Mouse (Mus musculus): ENCODE data around the gene Cux1.
A peak's percentile ranks its signal among the peaks of the same experiment; 100 is the strongest.

Cux1 gene

DNA sequence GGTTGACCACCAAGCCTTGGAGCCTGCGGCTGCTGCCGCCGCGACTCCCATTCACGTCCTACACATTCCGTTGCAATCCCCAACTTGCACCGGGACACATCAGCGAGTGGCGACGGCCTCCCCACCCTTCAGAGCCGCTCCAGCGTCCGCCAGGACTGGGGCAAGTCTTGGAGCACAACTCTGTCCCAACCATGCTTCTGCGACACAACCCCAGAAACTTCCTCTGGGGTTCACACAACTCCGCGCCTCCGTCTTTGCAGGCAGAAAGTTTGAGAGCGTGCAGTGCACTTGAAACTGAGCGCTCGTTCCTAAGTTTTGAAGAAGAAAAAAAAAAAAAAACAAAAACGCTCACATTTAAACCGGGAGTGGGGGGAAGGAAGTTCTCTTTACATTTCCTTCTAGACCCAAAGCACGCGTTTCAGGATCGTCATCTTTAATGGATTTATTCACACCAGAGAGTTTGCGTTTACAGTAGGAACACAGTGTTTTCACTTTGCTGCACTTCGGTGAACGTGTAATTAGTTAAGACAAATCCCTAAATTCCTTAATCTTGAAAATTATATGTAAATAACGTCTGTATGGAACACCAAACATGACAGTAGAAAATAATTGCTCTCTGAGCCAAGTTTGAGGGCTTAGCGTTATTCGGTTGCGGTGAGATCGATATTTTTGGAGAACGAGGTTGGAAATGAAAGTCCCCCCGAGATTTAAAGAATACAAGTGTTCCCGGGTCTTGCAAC, 906 bp upstream of the Cux1 start:
- DNase-seq (ENCODE audit: low read depth, low spot score): no peak

DNA sequence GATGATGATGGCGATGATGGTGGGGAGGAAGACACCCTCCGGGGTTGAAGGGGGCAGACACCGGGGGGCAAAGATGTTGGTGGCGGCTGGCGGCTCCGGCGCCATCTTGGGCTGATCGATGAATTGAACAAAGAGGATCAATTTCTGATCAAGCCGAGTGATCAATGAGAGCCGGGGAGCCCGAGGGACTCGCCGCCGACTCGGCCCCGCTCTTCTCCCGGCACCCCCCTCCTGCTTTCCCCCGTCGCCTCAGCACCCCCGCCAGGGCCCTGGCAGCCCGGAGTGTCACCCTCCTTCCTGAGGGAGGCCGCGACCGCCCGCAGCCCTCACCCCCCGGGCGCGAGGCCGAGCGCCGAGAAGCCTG, 496 bp downstream of the Cux1 start:
- DNase-seq (ENCODE audit: low read depth, low spot score): peak; percentile 52

DNA sequence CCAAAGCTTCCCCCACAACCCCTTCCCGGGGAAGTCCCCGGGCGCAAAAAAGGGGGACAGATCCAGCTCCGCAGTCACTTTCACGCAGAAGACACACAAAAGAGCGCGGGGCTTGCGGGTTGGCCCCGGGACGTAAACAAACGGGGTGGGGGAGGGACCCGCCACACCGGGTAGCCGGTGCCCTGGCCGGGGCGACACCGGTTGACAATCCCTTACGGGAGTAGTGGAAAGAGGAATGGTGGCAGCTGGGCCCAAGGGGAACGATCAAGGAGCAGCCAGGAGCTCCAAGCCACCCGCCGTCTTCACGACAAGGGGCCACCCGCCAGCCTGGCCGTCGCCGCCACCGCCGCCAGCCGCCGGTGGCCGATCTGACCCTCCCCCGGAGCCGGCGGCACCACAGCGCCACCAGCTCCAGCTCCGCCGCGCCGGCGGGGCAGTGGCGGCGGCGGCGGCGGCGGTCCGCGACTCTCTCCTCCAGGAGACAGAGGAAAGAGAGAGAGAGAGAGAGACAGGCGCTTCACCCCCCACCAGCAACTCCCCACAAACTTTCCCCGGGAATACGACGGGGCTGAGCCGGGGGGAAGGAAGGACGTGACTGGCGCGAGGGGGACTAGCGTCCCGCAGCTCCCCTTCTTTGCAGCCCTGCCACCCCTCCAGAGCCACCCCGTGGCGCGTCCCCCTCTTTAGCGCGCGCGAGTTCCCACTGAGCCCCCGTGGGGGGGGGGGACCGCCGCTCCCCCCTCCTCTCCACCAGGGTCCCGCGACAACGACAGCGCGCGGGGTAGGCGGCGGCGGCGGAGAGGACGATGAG, 1.1 kb downstream of the Cux1 start:
- DNase-seq (ENCODE audit: low read depth, low spot score): no peak

DNA sequence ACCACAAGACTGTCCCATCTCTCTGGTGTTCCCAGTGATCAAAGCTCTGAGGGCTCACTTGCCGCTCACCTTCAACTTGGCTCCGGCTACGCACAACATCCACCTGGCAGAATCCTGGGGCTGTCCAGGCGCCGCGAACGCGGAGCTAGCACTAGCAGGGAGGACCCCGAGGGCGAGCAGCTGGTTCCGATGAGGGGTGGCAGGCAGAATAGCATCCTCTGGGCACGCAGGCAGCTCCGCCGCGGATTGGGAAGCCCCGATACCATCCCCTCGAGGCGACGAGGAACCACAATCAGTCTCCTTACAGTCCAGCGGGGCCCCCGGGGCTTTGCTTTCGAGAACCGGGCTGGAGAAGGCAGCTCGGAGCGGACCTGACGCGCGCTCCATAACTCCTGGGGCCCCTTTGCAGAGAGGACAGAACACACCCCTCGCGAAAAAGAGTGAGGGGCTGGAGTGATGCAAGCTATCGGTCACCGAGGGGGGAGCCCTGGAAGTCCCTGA, 1.9 kb downstream of the Cux1 start:
- DNase-seq (ENCODE audit: low read depth, low spot score): no peak

DNA sequence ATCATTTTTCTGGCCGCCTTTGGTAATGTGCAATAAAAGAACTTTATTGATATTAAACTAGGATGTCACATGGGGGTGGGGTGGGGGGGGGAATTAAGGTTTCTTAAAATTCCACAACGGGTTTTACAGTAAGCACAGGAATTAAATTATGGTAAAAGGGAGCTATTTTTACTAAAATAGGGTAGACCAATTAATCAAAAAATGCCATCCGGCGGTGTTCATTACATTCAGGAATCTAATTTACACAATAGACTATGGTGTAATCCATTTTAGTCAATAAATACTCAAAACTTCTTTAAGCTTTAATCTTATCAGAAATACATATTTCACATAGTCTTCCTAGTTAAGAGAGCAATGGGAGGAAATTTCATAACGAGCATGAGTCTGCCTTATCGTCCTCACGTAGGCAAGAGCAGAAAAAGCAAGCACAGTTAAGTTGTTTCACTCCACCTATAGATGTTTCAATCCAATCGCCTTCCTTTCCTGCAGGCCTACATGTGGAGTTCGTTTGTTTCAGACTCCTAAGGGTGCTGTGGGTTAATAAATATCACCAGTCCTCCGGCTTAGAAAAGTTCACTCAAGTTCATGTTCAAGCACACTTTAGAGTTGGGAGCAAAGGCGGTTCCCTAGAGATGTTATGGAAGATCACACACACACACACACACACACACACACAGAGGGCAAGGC, 2.5 kb downstream of the Cux1 start:
- DNase-seq (ENCODE audit: low read depth, low spot score): no peak

DNA sequence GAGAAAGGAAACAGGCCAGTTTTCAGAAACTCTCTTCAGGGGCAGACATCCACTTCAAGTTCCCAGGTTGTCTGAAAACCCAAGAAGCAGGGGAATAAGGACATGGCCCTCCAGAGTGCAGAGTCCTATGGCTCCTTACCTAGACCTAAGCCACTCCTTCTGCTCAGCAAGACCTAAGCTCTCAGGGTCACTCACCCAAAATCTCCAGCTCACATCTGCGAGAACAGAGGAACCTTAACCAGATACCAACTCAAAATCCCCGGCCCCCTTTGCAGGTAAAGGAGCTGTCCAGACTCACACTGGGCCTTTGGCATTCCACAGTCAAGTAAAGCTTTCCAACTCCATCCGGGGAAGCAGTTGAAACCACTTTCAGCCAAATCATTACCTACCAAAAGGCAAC, 3.3 kb downstream of the Cux1 start:
- no peak for DNase-seq (ENCODE audit: low read depth, low spot score)

DNA sequence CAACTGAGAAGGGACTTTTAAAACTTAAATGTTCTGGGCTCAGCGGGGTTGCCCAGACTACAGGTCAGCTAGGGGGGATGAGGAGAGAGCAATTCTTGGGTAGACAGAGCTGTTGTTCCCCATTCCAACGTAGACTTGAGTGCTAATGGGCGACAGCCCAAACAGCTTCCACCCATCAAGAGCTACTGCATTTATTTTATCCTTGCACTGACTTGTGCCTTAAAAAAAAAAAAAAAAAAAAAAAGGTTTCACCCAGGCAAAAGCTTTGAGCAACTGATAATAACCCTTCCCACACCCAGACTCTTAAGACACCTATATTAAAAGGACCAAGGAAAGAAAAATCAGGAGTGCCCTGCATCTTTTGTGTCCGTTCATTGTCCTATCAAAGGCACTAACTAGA, 4.2 kb downstream of the Cux1 start:
- DNase-seq (ENCODE audit: low read depth, low spot score): no peak

DNA sequence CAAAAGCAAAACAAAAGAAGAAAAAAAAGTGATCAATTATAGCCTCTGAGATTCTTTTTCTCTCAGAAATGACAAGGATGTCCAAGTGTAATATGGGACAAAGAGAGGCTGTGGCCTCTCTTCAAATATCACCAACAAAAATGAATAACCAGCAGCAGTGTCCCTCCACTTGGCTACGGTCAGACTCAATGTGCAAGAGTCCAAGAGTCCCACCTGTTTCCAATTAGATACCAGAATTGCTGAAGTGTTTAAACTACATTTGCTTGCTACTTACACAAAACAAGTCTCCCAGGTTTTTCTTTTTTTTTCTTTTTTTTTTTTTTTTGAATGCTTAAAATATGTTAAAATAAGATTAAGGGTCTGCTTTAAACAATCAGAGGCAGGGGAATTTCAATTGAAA, 5.1 kb downstream of the Cux1 start:
- DNase-seq (ENCODE audit: low read depth, low spot score): no peak

DNA sequence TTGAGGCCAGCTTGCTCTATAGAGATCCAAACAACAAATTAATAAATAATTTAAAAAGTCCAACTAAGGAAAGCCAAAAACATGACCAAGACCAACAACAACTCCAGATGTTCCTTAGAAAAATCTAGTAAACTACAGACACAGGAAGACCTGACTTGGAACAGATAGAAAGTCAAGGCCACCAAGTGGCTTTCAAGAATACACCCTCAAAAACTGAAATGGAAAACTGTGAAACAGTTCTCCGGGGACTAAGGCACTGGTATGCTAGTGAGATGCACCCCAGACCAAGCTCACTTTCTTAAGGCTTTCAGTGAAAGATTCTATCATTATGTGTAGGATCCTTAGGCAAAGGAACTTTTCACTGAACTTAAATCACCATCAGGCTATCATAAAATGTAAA, 5.6 kb downstream of the Cux1 start:
- no peak for DNase-seq (ENCODE audit: low read depth, low spot score)

DNA sequence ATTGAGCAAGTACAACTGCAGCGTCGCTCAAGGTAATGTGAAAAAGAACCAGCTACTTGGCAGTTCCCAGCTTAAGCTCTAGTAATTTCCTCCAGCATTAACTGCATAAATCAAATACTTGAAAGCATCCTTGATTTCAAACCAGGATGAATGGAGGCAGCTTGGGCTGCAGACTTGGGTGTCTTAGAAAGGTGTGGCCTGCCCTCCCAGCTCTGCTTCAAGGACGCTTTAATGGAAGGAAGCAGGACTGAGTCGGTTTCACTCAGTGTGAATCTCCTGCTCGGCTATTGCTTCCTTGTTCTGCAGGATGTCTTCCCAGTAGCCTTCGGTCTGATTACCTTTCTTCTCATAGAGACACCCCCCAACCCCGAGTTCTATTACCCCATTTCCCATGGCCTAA, 6.6 kb downstream of the Cux1 start:
- no peak for DNase-seq (ENCODE audit: low read depth, low spot score)

DNA sequence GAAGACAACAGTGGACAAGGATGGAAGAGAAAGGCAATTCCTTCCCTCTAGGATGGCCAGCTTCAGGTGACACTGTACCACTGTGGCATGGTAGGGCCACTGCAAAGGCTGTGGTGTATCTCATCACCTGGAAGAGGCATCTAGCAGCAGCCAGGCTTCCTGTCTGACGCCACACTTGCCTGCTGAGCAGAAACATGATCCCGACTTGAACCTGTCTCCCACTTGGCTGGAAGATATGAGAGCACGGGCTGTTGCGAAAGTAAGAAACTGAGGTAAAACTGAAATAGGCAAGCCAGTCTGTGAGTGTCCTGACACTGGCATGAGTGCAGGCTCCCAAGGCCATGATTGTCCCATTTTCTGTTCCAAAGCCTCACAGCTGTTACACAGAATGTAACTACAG, 9.8 kb downstream of the Cux1 start:
- no peak for DNase-seq (ENCODE audit: low read depth, low spot score)

DNA sequence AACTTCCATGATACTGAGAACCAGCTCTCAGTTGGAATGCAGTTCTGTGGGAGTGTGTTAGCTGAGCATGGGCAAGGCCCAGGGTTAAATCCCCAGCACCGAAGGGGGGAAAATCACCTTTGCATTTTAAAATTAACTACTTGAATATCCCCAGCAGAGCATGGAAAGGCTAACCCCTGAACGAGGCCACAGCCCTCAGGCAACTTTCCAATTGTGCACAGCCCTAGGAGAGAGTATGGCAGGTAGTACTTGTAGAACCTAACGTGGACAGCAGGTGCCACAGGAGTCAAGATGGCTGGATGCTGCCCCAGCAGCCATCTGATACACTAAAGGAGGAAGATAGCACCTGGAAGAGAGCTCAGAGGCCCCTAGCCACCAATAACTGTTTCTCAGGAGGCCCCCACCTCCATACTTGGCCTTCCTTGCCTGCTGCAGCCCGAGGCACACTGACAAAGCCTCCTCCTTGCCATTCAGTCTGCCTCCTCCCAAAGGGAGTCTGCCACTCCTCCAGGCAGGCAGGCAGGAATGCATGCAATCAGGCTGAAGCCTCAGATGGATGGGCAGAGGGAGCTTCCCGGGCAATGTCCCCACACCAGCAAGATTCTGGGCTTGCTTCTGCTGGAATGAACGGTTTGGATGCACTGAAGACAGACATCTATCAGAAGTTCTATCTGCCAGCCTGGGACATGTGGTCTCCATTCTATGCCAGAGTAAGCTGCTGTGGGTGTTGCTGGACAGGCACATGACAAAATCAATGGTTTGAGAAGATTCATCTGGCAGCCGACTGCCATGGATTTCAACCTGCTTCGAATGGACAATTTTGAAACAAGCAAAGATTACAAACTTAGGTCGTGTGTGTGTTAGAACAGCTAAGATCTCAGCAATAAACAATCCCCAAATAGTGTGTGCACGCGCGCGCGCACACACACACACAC, 10.7 kb downstream of the Cux1 start:
- DNase-seq (ENCODE audit: low read depth, low spot score): no peak

DNA sequence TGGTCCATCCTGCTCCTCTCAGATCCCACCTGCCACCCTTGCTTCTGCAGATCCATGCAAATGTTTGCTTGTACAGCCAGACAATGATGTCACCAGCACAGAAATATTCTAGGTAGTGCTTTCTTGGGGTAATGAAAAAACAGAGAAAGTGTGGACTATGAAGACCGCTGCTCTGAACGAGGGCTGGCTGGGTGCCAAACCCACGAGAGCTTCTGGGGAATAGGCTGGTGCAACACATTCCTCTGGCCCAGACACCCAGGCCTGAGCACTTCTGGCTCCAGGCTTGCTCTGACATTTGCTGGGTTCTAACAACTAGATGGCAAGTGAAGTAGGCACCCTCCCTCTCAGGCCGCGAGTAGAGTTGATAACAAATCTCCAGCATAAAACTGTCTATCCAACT, 11.6 kb downstream of the Cux1 start:
- no peak for DNase-seq (ENCODE audit: low read depth, low spot score)

DNA sequence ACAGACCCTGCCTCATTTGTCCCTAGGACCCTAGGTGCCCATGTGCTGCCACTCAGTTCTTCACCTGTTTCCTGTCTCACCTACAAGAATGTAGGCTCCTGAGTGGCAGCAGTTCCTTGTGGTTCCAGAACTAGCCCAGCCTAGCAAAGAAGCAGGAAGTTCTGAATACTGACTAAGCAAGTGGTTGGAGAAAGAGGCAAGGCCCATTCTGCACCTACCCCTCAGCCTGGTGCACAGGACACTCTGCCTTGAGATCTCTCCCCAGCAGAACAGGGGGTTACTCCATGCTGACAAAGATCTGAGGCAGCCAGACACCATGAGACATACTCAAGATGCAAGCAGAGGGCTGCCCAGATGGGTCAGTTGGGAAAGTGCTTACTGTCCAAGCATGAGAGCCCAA, 14.5 kb downstream of the Cux1 start:
- no peak for DNase-seq (ENCODE audit: low read depth, low spot score)

DNA sequence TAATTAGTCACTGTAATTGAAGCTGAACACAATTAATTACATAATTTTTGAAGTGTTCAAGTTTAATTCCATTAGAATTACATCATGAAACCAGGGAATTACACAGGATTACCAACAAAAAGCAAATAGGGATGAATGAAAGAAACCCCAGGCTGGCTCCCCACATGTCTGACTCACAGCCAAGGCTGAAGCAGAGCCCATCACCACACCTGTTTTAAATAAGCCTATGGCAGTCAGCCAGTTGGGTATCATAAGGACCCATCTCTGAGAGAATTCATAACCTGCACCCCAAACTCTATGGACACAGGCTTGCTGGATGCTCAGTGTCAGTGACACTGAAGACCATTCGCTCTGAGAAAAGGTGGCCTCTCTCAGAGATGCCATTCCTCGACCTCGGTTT, 15.2 kb downstream of the Cux1 start:
- DNase-seq (ENCODE audit: low read depth, low spot score): no peak

DNA sequence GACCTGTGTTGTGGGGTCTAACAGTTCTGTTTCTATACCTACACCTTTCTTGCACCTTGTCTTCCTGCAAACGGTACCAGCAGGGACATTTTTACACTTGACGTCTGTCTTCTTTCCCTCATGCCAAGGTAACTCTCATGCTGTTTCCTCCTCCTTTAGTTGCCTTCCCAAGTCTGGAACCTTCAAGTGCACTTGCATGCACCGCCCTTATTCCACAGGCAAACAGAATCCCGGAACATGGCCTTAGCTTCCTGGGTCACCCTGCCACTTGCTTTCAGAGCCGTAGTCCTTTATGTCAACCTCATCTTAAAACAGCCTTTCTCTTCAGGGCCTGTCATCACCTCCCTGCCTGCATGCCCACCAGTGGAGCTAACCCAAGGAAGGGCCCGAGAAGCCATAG, 15.7 kb downstream of the Cux1 start:
- DNase-seq (ENCODE audit: low read depth, low spot score): no peak

DNA sequence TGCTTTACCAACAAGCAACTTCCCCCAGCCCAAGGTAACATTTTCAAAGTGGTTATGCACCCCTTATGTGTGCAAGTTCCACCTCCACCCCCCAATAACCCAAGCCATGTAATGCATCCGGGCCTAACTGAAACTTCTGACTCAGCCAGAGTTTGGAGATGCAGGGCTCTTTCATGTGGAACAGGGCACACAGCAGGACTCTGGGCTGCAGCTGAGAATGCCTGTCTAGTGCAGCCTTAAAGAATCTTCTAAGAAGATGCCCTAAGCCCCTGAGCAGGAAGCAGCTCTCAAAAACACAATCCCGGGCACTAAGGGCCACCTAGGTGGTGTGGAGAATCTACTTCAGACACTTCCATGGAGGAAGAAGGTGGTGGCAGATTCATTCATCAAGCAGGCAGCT, 16.6 kb downstream of the Cux1 start:
- DNase-seq (ENCODE audit: low read depth, low spot score): no peak

DNA sequence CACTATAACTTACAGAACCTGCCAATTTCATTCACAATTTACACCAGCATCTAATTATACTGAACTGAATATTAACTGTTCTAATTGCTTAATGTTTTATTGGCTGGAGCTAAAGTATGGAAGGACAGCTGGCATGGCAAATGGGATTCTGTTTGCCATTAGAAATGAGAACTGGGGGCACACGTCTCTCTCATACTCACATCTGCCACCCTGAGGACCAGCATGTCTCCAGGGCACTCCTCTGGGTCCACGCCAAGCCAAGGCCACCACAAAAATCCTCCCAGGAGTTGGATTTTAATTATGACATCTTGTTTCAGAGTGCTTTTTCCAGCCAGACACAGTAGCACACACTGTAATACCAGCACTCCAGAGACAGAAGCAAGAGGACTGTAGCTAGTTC, 18.5 kb downstream of the Cux1 start:
- no peak for DNase-seq (ENCODE audit: low read depth, low spot score)

DNA sequence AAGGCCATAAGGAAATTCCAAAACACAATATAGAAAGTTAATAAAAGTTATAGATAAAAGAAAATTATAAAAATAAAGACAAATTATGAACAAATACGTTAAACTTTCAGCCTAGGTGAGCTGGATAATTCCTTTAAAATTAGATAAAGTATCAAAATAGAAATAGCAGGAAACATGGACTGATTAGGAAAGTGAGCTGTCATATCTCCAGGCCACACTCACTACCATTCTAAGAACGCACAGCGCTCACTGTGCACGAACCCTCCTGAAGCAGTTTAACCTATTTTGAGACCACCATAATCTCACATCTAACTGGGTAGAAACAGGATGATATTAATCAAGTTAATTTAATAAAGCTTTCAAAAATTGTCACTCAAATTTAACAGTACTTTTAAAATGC, 22.2 kb downstream of the Cux1 start:
- DNase-seq (ENCODE audit: low read depth, low spot score): no peak

DNA sequence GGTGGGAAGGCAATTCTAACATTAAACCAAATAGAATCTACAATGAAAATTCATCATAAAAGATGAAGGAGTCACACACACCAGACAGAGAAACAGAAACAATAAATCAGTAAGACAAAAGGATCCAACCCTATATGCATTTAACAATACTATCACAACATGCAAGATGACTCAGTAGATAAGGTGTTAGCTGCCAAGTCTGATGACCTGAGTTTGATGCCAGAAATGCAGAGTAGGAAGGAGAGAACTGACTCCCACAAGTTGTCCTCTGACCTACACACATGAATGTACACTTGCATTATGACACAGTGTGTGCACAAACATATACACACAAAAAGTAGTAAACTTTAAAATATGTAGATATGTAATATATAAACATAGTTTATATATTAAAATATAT, 24.1 kb downstream of the Cux1 start:
- no peak for DNase-seq (ENCODE audit: low read depth, low spot score)

DNA sequence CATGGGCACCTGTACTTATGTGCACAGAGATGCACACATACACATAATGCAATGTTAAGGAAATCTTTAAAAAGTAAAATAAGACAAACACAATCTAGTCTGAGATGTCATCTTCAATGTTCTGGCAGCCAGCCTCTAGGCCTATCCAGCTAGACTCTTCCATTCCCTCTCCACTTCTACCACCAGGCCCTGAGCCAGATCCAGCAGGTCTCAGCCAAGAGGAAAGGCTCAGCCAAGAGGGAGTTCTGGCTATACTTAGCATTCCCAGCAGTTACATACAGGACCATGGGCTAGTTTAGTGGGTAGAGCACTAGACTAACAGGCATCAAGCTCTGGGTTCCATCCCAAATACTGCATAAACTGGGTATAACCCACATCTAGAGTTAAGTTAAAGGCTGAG, 26.3 kb downstream of the Cux1 start:
- DNase-seq (ENCODE audit: low read depth, low spot score): no peak
